Mouse (Mus musculus) spleen, postnatal 36 days (tissue): ENCODE measurements at regions not wholly inside any gene's neighbourhood (a gene's known extent, or its start where the extent isn't known, plus 50 kb on each side); places are given as distances from the start of the nearest gene placed in this dataset.

Experiments
- DNase-seq, 2 experiments: peaks; one replicate each; pipeline ENCODE4 v3.0.0; 2022; ENCODE audit warnings: low spot score in 2 of 2, mixed read lengths in 1 of 2

DNA sequence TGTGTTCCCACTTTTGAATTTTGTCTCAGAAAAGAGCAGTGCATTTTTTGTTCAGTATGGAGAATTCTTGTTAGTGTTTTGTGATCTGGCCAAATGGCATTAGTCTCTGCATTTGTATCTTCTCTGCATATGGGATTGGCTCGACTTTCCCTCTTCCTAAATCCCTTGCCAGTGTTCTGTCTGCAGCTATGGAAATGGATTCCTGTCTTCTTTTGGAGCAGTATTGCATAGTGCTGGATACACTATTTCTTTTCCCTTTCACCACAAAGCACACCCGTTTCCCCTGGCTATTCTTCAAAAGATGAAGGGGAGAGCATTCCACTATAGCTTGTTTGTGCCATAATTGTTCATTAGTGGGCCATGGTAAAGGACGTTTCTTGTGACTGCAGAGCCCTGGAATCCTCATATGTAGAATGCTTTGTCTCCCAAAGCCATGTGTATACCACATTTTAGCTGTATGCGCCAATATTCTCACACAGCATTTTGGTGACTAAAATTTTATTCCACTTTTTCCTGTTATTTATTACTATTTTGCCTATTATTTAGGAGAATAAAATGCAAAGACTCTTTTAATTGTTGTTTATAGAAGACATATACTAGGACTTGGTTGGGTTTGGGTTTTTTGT is 197.8 kb downstream of the Hs3st1 start:
- no peak for DNase-seq

DNA sequence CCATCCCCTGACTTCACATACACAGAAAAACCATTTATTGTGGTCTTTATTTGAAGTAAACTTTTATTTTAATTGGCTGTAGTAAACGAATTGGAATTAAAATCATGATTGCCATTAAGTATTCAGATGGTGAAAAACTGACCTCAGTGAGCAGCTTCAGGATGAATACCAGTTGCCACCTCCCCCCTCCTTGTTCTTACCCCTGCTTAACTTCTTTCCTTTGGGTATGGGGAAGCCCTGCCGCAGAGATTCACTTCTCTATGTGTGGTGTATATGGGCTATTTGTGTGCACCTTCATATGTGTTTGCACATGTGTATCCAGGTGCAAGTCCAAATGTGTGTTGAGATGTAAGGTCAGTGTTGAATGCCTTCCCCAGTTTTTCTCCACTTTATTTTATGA is 218.2 kb downstream of the Hs3st1 start:
- DNase-seq = no peak

DNA sequence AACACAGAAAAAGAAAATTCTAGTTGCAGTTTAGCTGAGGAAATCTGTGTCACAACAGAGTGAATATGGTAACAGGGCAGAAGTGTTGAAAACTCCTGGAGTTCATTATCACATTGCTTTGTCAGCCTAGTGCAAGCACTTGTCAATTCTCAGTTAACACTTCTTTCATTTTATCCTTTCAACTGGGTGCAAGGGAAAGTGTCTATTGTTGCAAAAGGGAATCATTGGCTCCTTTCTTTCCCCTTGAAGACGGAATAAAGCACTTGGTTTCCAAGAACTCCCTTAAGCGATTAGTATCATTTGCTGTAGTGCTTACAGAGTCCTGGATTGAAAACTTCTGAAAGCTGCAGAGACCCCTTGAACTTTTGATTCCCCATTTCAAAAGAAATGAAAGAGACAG is 218.9 kb downstream of the Hs3st1 start:
- DNase-seq = no peak

DNA sequence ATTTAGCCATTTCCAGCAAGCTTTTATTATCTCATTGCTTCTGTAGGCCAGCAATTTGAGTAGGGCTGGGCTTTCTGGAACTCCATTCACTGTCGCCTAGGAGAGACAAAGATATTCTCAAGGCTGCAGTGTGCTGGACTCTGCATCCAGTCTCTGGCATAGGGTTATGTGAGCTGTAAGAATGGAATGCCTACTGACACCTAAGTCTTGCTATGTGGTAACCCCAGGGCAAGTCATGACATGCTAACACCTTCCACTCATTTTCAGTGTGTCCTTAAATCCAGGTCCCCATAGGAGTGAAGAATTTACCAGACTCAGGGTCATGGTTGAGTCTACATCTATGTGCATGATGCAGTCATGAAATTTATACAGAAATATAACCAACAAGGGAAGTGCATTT is 245.0 kb downstream of the Hs3st1 start:
- DNase-seq = no peak

DNA sequence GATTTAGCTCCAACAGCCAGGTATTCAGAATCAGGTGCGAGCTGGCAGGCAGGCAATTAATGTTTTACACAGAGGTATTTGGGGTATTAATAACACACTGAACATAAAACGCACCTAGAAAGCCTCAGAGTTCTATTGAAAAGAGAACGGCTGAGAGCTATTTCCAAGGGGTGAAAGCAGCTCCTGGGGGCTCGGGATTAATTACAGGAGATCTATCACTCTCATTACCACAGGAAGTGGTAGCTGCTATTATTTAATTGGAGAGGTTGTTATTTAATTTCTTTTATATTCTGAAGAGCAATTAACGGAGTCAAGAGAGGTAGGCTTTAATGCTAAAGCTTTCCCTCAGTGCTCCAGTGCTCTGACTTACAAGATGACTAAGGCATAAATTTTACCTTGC is 272.5 kb downstream of the Hs3st1 start:
- DNase-seq = no peak

DNA sequence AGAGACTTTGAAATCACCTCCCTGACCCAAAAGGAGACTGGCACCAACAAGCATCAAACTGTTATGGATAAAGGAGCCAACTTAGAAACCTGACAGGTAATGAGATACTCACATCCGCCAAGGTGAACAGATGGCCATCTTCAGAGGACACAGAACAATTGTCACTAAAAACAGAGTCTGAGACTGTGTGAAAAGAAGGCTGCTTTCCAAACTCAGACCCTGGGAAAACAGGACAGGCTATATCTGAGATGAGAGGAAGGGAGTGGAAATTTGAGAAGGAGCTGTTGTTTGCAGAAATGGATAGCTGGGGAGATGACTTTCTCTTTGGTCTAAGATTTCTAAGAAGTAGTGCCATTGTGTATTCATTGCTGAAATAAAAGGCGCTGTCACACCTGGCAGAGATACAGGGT is 297.2 kb downstream of the Hs3st1 start:
- no peak for DNase-seq

DNA sequence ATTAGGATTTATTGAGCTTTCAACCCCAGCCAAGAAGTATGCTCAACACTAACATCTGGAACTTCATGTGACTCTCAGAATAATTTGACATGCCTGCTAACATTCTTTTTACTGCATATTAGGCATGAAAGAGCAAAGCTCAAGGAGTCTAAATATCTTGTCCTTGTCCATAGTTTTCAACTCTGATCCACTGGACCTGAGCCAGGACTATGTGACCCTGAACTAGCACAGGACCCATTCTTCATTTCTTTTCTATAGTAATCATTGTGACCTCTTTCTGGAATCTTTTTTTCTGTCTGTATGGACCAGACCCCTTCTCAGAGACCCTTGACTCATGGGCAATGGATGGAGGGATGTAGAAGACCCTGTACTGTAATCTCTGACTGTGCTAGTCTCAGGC is 301.6 kb downstream of the Hs3st1 start:
- no peak for DNase-seq

DNA sequence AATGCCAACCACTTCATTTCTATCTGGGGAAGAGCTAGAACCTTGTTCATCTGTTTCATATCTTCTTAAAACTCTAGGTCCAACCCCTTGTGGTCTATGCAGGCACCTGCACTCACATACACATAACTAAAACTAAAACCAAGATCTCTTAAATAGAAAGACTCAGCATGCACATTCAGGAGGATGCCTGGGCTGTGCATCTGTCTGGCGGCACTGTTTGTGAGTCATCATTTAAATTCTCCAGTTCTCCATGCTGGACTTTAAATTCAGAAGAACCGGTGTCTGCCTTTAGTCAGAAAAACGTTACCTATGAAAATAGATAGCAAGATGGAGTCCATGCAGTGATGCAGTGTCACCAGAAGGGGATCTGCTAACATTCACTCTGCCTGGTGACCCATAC is 314.5 kb downstream of the Hs3st1 start:
- no peak for DNase-seq

DNA sequence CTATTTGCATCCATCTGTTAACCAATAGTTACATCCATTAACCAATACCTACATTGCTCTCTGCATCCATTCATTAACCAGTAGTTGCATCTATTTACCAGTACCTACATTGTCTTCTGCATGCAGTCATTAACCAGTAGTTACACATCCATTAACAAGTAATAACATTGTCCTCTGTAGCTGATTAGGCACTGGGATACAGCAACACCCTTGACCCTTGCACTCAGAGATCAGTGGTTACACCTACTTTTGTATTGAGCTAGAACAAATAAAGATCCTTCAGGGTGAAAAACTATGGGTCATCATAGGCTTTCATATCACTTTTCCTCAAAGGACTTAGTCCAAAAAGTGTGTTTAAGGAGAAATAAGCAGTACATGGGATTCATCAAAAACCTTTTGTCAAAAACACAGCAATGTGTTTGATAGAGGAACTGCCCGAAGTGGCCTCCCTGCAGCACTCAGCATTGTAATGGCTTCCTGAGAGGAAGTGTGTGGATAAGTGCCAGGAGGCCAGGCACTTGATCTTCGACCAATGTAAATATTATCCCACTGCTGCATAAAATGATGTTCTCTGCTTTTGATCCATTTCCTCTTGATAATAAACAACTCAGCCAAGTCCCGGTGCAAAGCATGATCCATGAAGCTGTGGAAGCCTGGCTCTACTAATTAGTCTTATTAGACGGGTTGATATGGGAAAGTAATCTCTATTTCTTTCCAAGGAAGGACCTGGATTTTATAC is 317.6 kb downstream of the Hs3st1 start:
- DNase-seq = no peak

DNA sequence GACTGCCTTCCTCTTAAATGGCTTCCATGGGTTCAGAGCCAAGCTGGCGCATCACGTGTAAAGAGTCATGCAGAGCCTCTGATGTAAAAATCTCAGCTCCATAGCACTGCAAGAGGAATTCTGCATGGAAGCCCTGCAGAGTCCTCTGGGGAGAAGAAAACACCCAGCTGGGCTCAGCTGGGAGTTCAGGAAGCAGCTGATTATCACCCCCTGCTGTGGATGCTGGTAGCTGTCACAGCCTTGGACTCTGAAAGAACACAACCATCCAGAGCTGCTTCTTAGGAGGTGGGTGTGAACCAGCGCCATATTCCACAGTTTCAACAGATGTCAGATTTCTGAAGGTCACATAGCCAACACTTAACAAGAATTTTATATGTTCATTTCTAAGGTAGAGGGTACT is 329.2 kb downstream of the Hs3st1 start:
- DNase-seq = no peak

DNA sequence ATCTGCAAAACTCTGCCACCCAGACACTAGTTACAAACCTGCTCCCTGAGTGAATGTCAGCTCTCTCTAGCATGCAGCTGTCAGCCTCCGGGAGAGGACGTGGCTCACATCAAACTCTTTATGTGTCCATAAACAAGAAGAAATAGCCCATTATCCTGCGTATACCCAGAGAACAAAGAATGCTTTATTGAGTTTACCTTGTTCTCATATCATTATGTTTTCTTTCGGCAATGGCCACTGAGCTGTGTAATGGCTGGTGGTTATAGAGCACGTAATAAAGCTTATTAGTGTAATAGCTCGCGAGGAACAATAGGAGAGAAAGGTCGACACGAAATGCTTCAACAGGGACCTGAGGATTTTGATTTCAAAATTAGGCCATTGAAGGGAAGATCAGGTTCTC is 331.6 kb downstream of the Hs3st1 start:
- DNase-seq = no peak

DNA sequence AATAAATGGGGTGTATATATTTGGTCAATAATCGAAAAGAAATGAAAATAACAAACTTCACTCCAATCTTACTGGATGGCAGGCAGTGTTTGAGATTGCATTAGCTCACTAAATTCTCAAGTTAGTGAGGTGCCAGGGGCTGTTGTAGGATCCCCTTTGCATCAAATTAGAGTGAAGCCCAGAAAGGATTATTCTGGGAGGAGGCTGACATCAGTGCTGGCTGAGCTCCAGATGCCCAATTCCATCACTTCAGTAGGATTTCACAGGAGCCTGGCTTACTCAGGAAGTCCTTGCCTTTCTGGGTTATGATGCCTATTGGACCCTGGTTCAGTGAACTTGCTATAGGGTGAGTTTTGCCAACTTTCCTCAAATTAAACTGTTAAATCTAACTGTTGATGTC is 336.5 kb downstream of the Hs3st1 start:
- DNase-seq = no peak

DNA sequence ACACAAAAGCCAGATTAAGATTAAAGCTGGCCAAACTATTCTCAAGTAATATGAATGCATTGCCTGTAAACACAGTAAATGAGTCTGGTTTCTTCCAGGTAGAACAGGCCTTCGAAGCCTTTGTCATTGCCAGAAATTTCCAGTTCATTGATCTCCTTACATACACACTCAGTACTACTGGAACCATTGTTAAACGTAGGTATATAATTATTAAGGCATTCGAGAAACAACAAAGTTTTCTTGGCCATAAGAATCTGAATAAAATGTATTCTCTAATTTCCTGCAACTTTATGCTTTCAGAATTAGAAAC is 337.5 kb downstream of the Hs3st1 start:
- no peak for DNase-seq

DNA sequence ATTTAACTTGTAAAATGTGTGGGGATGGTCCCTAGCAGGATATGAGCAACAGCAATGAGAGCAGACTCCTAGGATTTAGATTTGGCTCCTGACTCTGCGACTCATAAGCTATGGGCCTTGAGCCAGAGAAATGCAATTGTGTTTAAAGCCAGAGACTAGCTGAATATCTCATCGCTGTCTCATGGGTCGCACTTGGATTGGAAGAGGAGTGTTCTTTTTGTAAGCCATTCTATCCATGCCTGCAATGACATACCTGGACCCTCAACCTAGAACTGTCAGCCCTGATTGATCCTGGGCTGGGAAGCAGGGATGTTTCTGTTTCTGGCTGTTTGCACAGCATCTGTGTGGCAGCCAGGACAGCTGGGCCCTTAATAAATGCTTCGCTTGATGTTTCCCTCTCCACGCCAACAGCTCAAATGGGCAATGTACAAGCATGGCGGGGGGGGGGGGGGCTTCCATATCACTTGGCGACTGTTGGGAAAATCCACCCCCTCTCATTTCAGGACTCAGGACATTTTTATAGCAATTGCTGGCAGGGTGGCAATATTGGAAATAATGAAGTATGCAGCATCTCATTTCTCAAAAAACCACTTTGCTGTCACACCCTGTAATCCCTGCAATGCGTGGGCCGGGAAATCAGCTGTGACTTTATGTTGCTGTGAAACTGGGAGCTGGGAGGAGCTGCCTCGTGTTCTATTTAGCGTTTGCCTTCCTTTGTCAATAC is 338.0 kb downstream of the Hs3st1 start:
- DNase-seq = no peak

DNA sequence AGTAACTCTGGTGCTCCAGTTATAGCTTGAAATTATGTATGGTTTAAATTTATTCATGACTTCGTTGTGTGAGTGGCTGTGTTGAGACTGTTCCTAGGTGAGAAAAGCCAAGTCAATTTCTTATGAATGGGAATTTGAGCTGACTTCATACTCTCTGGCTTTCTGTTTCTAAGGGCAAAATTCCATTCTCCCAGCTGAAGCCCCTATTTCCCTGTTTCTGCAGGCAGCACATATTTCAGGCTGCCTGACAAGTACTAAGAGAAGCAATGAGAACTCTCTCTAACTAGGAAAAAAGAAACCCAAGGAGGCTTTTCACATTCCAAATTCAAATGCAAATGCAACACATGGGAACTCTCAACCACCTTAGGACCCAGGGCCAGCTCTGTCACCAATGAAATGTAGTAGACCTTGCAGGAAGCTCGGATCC is 338.7 kb downstream of the Hs3st1 start:
- DNase-seq = no peak

DNA sequence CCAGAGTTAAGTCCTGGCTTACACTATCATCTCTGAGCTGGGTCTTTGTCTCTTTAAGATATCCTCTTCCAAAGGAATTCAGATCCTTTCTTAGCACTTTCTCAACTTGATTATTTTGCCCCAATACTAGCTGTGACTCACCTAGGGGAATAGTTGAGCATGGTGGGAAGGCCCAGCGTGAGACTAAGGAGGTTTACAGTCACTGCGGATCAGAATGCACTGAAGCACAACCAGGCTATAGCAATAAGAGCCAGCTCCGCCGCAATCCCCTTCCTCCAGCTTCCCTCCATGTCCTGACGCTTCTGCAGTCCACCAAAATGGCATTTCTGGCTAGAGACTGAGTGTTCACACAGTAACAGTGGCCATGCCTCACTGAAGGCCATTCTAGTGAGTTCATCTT is 342.5 kb downstream of the Hs3st1 start:
- DNase-seq = no peak

DNA sequence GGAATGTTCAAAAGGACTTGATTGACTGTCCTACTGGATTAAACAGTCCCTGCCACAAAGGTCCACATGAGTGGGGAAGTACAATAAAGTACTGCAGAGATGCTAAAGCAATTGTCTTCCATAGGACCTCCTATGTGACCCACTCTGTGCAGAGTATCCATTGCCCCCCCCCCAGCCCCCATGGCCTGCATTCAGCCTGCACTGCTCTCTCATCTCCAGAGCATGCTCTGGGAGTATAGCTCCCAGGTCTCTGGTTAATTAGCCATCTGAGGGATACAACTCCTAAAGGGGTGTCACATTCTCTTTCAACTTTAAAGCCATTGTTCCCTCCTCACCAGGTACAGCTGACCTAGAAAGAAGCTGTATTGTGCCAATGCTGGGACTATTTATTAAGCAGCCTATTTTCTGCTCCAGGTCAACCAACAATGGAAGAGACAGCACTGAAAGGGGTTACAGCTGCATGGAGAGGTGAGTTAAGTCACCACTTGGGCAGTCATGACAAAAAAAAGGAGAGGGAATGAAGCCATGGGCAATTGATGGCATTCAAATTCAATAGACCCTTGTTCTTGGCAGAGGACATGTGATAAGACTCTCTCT is 364.8 kb downstream of the Hs3st1 start:
- no peak for DNase-seq

DNA sequence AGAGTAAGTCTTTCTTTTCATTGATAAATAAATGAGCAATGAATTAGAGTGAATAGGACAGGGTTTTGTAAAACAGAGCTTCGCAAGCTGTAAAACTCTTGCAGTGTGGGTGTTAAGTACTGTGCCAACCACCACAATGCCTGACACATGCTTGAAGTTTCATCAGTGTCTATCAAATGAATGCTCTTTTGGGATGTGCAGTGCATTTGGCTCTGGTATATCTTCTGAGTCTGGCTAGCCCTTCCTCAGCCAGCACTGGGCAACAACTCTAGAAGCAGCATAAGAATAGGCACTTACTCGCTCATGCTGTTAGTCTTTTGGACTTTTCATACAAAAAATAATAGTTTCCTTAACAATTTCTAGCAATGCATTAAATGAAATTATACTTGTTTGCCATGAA is 370.9 kb downstream of the Hs3st1 start:
- no peak for DNase-seq

DNA sequence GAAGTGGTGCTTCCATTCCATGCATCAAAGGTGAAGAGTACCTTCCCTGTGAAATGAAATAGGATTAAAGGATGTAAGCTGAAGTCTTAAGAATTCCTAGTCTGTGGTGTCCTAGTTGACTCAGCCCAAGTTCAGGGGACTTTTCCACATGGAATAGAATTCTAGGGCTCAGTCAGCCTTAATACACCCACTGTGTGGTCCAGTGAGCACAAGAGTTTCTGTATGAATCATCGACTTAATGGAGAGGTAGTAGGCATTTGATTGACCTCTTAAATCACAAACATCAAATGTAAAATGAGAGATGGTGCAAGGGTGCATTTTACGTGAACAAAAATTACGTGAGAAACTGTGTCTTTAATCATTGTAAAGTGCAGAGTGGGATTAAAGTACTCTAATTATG is 381.1 kb downstream of the Hs3st1 start:
- no peak for DNase-seq

DNA sequence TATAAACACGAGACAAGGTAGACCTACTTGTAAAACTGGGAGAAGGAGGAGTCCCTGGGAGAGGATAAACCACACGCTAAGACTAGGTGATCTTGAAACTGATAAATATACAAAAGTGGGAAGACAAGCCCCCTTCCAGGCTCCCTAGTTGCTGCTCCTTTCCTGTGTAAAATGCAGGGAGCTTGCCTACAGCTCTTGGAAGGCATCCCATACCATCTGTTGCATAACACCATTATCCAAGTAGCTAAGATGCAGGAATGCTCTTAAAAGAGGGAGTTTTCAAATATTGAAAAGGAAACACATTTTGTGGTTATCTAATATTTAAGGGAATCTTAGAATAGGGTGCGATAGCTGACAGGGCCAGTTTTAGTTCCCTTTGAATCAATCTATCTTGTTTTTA is 406.6 kb downstream of the Hs3st1 start:
- DNase-seq = no peak

DNA sequence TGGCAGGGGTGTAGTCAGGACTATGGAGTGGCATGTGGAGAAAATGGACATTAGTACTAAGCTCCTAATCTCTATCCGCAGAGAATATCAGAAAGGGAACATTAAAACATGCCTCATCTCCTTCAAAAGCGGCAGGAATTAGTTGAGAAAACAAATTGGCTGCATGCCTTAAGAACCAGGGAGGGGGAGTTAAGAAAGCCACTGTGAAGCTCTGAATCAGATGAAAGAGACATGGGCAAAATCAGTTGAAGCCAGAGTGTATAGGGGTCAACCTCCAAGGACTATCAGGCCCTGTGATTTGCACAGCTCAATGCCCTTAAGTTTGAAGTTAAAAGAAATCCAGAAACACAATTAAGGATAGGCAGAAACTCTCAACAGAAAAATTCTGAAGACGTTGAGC is 408.3 kb downstream of the Hs3st1 start:
- DNase-seq = no peak

DNA sequence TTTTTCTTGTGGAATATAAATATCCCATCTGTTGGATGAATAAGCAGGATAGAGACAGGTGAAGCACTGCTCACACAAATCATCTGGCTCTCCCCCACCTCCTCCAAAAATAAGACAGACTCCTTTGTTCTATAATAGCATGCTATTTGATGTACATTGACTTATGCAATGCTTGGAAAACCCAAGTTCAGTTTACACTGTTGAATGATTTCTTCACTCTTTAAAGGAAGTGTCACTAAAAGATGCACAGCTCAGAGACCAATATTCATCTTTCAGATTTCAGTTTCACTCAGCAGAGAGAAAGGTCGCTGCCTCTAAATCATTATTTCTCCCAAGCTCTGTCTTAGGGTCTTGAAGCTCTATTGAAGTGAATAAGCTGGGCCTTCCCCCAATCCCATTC is 417.4 kb downstream of the Hs3st1 start:
- DNase-seq = no peak

DNA sequence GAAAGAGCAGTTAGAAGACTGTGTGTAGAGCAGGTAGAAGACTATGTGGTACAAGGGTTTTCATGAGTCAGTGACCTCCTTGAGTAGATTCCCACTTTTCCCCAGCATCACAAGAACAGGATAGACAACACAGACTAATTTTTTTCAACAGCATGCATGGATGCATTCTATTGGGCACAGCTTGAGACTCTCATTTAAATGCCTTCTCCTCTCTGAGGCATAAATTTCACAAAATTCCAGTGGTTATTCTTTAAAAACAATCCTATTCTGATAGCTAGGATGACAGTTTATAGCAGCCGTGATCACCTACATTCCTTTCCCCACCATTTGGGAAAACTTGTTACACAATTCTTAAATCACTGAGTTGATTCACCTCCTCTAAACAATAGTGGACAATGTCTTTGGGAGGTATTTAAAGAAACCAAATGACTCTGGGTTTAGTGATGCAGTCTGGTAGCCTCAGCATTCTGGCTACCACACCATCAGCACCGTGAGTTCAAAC is 418.7 kb downstream of the Hs3st1 start:
- DNase-seq = no peak
